Mouse (Mus musculus) liver, postnatal 0 days (tissue): ENCODE data around the gene Top1.

ENCODE experiments used
- CTCF ChIP-seq: sonication (generic); IDR thresholded peaks from 2 replicates; pipeline ENCODE4 v1.5.1; 2016; ENCODE audit warnings: antibody characterized with exemption, low read depth
- EP300 ChIP-seq: IDR thresholded peaks from 2 replicates; pipeline ENCODE4 v1.6.1; 2016; ENCODE audit warnings: antibody characterized with exemption, low read depth, mild to moderate bottlenecking

GRCm38 (mm10) chr2:160603154-160603933 is 42.3 kb upstream of the Top1 start:
- TF ChIP-seq CTCF (no peak), EP300 (peak; percentile 97)
